Mouse (Mus musculus): ENCODE results near the gene Olfr370.
"Not testable (repeated sequence)": the region's sequence is repeated elsewhere in the genome, so short reads cannot be mapped to it uniquely, and the experiment has no call there.

- TF ChIP-seq EP300, CTCF (IDR thresholded peaks at IDR 0.05; ENCODE audit: low read depth): not testable (repeated sequence)
Measured at GRCm38 (mm10) chr8:83520907-83521306, 14.7 kb upstream of the Olfr370 start.

All from heart, postnatal 0 days (tissue).